Mouse (Mus musculus) liver, adult 2 months (tissue): ENCODE results near the gene Arrdc5.

Experiments
- CTCF ChIP-seq: fragments of 200-500 bp; IDR thresholded peaks from 2 replicates; pipeline ENCODE4 v1.5.1; 2011; ENCODE audit warnings: low read depth, low read length, control low read depth
- POLR2A ChIP-seq: fragments of 200-500 bp; IDR thresholded peaks from 2 replicates; pipeline ENCODE4 v1.6.1; 2011; ENCODE audit warnings: low read length, control low read depth; ENCODE audit not compliant: insufficient read depth; ENCODE audit errors: extremely low read depth

- TF ChIP-seq CTCF (no peak), POLR2A (no peak)
These were observed 42.7 kb downstream of the Arrdc5 start for GRCm38 (mm10) chr17:56257181-56257894.
